Mouse (Mus musculus) cerebellum, postnatal 14 days (tissue): ENCODE results near the gene Batf.
A peak's percentile ranks its signal among the peaks of the same experiment; 100 is the strongest.

Source experiments
- DNase-seq, 2 experiments: peaks; one replicate each; pipeline ENCODE4 v3.0.0; 2021; ENCODE audit warnings: mixed read lengths in 2 of 2

Gene Batf

DNA sequence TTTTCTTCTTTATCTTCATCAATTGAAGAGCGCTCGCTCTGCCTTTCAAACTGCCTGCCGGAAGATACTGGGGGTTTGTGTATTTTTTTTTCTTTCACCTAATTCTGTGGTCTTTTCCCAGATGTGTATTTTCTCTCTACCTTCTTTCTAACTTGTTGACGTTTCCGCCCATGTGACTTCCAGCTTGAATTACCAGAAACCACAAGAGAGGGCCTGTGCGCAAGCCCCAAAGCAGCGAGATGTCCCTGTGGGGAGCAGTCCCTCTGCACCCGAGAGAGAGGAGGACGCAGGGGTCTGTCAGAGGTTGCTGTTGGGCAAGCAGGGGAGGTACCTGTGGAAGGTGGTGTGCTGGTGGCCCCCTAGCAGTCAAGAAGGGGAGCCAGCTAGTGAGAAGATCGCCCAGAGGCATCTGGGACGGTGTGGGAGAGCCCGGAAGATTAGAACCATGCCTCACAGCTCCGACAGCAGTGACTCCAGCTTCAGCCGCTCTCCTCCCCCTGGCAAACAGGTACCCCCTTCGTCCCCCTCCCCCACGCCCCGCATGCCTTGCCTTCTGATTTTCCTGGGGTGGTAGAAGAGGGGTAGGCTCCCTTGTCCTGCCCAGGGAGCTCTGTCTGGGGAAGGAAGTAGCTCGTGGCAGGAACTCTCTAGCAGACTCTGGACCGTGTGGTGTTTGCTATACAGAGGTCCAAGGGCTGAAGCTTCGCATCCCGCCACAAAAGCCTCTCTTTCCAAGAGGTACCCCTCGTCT lies at the start of gene Batf:
Batf (plus strand) TSS at position 204 of the 751 bp plus-strand sequence.
- DNase-seq, result no peak

DNA sequence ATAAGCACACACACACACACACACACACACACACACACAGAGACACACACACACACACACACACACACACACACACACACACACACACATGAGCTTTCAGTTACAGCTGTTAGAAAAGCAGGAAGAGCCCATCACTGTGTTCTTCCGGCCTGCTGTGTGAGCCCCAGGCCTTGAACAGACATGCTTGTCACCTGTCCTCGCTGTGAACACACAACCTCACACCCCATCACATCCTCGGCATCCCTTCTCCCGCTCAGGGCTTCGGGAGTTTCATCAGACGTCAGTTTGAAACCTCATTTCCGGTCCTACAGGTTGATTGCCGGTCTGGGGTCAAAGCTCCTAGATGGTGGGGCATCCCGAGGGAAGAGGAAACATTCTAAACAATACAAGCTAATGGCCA lies 48.5 kb upstream of the Batf start:
- no peak for DNase-seq

DNA sequence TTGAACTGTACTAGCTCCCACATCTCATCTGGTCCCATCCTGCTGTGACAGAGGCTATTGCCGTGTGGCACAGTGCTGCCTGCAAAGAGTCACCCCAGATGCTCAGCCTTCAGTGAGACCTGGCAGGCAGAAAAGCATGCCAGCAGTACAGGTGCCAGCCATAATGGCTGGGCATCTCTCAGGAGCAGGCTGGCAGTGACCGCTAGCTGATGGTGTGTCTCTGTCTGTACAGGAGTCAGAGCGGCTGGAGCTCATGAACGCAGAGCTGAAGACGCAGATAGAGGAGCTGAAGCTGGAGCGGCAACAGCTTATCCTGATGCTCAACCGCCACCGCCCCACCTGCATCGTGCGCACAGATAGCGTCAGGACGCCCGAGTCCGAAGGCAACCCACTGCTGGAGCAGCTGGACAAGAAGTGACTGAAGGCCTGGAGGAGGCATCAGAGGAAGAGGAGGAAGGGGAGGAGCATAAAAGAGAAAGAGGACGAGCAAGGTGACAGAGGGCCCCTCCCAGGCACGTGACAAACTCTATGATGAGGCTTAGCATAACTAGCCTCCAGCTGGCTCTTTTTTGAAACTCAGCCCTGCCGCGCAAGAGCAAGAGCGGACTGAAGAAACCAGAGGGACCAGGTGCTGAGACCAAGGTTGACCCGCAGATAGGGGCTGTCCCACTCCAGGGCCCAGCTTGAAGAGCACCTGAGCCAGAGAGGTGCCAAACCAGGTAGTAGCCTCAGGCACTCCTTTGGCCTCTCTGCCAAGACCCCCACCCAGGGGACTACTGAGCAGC lies 47.7 kb upstream of the Batf start:
- peak in 1 of 2 experiments; percentile 33 for DNase-seq

DNA sequence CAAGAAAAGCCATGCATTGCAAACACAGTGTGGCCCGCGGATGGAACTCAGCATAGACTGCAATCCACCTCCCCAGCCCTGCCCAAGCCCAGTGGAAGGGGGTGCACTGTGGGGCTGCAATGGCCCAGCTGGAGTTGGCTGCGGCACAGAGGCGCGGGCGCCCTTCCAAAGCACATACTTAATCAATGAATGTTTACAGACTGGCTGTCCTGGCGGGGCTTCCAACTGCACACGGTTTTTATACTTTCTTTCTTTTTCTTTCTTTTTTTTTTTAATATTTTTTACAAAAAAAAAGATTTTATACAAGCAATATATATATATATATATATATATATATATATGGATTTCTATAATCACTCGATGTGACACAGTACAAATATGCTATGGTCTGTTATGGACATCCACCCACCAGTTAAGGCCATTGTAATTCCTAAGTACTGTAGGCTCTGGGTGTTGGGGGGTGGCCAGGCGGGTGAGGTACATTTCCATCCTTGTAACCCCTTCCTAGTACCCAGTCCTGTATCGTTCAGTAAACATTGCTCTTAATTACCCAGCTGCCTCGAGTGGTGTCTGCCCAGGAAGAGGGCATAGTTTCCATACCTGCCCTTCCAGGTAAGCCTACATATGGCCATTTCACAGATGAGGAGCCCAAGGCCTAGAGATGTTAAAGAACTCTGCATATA lies 47.0 kb upstream of the Batf start:
- peak; percentile 58 to 59 for DNase-seq

DNA sequence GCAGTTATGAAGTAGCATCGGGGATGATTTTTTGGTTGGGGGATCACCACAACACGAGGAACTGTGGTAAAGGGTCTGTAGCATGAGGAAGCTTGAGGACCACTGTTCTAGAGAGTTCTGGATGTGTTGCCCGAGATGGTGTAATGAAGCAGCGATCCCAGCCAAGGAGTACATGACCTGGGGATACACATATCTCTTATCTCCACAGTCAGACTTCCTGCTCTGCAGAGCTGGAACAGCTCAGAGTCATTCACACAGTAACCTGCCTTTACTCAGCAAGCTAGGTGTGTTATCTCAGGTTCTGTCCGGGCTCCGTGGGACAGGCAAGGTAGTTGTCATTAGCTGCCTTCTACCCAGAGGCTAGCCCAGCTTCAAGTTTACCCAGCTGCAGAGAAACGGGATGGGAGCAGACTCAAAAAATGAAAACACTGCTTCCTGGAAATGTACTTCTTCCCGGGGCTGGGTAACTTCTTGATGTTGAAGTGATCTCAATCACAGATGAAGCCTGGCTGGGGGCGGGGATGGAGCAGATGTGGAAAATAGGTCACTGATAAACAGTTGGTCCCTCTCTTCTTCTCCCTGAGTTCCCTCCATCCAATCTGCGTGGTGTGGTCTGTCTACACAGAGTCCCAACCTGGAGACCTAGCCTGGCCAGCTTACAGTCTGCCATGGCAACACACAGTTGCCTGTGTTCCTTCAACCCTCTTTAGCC lies 45.5 kb upstream of the Batf start:
- no peak for DNase-seq

DNA sequence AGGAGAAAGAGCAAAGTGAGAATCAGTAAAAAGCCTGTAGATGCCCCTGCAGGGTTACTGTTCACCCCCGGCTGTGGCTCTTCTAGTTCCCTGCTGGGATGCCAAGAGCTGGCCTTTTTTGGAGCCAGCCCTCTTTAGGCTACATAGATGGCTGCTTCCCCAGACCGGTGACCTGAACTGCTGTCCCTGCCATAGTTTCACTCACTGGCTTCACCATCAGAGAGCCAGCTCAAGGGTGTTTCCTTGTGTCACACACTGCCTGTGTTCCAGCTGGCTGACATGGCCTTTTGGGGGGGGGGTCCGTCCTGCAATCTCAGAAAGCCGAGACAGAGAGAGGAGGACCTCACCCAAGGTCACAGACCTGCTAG lies 44.9 kb upstream of the Batf start:
- DNase-seq, result no peak

DNA sequence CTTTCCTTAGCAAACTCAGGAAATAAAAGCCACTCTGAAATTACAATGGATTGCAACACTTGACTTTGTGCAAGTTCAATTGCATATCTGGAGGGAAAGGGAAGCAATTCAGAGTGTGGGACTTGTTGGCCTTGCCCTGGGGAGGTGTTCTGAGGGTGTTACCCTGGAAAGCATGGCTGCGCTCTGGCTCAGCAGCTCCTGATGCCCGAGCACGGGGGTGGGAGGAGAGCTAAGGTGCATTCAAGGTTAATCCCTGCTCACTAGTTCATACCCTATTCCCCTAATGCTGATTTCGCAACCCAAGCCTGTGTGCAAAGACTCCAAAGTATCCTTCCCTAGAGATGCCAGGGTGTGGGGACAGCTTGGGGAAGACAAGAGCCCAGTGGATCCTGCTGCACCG lies 42.7 kb upstream of the Batf start:
- no peak for DNase-seq

DNA sequence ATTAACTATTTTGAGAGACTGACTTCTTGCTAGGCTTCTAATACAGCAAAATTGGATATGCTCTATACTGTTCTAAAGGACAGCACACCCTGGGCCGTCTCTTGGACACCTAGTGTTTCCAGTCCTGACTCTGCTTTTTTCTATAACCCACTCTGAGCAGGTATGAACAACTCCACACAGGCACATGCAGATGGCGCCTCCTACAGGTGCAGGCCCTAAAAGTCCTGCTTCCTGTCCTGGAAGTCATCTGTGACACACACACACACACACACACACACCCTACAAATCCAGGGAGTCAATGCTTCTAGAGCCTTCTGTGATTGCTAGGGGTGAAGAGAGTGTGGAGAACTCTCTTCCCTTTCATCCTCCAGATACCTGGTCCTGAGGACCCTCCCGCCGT lies 40.8 kb upstream of the Batf start:
- DNase-seq, result peak; percentile 62 to 74

DNA sequence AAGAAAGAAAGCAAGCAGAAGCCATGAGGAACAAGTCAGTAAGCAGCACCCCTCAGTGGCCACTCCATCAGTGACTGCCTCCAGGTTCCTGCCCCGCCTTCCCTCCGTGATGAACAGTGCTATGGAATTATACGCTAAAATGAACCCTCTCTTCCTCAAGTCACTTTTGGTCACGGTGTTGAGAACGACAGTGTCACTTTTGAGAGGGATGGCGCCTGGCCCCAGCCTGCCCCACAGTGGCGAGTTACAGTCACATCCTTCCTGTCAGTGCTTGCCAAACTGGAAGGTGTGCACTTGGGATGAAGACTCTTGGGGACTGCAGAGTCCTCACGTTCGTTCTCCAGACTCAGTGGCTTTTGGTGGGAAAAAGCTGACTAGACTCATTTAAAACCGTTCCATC lies 39.1 kb upstream of the Batf start:
- peak; percentile 52 to 60 for DNase-seq

DNA sequence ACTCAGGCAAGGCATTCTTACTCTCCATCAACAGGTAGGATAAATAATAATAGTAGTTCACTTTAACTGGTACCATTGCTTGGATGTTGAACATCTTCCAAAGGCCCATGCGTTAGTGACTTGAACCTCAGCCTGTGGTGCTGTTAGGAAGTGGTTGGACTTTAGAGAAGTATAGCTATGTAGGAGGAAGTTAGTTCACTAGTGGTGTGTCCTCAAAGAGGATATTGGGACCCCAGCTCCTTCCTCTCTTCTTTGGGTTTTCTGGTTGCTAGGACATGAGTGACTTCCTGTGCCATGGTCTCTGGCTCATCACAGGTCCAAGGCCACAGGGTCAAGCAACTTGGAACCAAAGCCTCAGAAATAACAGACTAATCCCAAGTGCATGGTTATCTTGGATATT lies 38.5 kb upstream of the Batf start:
- no peak for DNase-seq

DNA sequence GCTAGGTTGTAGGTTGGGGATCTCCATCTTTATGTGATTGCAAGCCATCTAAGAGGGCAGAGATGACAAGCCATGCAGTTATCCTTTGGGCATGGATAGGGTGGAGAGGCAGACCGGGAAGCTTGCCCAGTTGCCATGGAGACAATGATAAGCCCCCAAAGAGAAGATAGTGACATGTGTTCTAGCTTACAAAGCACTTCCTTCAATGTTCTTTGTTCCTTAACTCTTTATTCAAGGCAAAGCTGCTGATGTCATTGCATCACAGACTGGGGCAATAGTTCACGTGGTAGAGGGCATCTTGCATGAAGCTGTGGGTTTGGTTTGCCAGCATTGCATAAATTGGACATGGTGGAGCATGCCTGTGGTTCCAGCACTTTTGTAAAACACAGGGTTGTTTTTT lies 27.1 kb upstream of the Batf start:
- DNase-seq, result peak in 1 of 2 experiments; percentile 54

DNA sequence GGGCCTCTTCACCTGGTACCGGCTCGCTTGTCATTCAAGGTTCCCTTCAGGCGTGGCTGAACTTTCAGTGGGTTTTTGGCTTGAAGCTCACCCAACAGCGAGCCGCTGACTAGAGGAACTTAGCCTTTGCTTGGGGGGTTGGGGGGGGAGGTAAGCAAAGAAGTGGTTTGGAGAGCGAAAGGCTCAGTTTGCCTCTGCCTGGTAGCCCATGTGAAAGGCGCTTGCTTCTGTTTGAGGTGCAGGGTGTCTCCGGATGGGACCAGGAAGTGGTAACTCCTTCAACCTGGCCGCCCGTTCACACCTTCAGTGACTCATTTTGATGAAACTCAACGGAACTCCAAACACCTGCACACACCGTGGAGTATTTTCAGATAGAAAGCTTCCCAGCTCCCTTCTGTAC lies 25.6 kb upstream of the Batf start:
- no peak for DNase-seq

DNA sequence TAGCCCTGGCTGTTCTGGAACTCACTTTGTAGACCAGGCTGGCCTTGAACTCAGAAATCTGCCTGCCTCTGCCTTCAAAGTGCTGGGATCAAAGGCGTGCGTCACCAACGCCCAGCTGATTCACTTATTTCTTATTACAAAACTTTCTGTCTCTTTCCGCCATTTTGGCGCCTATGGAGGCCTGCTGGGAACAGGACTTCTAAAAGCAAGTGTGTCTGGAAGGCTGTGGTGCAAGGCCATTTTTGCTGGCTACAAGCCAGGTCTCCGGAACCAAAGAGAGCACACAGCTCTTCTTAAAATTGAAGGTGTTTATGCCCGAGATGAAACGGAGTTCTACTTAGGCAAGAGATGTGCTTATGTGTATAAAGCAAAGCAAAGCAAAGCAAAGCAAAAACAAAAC lies 24.2 kb upstream of the Batf start:
- peak; percentile 37 to 46 for DNase-seq

DNA sequence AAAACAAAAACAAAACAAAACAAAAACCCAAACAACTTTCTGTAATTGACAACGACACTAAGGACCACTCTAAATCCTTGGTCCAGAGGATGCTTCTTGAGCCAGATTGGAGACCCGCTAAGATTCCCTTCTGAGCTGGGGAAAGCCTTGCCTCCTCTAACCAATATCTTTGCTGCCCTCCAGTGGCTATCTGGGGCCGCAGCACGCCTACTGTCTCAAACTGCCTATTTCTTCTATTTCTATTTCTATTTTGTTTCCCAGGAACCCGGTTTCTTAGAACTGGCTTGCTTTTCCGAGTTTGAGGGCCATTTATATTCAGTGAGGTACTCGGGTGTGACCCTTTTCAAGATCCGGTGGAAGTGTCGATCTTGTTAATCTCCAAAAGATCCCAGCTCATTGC lies 23.6 kb upstream of the Batf start:
- peak; percentile 86 to 88 for DNase-seq

DNA sequence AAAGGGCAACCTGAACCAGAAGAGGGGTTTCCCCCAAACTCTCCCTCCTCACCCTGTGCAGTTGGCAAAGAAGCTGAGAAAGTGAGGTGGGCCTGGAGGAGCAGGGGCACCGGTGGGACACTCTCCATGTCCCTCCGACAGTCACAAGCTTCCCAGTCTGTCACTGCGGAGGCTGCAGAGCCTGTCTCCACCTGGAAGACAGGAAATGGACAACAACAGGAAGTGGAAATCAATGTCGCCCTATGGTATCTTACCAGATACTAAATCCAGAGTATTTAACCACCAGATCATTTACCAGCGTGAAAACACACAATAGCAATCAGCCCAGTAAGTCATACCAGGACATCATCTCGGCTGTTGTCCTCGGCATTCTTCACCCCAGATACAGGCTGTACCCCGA lies 20.4 kb upstream of the Batf start:
- no peak for DNase-seq

DNA sequence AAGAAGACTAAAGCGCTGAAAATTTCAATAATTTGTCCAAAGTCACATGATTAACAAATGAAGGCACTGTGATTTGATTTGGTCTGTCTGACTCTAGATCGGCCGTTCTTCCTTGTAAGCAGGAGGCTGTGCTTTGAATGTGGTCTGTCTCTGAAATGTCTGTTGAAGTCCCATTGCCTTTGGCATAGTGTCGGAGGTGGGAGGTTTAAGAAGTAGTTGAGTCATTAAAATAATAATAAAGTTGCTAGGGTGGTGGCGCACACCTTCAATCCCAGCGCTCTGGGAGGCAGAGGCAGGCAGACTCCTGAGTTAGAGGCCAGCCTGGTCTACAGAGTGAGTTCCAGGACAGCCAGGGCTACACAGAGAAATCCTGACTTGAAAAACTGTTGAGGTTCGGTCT lies 19.4 kb upstream of the Batf start:
- DNase-seq, result no peak

DNA sequence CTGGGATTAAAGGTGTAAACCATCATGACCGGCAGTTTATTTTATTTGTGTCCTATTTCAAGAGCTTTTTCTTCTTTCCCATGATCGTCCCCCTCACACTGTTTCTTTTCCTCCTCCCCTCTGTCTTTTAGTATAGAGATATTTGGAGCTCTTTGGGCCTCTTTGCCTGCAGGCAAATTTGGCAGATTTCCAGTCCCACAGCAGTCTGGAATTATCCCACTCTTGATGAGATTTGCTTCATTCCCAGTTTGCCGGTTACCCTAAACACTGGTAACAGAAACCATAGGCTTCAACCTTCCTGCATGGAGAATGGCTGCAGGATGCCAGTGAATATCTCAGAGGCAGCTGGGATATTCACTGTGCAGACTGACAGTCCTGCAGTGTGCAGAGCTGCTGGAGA lies 17.8 kb upstream of the Batf start:
- peak; percentile 21 to 40 for DNase-seq

DNA sequence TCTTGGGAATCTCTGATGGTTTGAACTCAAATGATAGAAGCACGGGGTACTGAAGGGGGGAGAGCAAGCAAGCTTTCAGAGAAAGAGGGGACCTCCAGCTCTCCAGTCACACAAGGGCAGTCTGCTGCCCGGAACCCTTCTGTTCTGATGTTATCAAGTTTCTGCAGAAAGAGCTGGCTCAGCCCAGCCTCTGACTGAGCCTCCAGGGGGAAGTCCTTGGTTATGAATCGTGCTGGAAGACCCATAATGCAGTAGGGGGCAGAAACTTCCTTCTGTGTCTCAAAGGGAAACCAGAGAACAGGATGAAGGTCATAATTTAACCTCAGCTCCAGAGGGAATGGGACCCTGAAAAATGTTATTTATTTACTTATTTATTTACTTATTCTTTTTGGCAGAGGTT lies 16.4 kb upstream of the Batf start:
- no peak for DNase-seq

DNA sequence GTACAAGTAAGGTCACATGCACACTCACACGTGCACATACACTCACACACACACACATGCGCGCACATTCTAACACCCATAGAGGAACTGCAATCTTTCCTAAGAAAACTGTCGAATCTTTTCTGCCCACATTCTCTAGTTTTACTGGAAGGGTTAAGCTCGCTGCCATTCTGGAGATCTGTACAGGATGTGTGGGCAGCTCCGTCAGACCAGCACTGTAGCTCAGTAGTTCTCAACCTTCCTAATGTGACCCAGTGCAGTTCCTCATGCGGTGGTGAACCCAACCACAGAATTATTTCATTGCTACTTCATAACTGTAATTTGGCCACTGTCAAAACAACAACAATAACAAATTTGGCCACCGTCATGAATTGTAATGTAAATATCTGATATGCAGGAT lies 12.6 kb upstream of the Batf start:
- no peak for DNase-seq

DNA sequence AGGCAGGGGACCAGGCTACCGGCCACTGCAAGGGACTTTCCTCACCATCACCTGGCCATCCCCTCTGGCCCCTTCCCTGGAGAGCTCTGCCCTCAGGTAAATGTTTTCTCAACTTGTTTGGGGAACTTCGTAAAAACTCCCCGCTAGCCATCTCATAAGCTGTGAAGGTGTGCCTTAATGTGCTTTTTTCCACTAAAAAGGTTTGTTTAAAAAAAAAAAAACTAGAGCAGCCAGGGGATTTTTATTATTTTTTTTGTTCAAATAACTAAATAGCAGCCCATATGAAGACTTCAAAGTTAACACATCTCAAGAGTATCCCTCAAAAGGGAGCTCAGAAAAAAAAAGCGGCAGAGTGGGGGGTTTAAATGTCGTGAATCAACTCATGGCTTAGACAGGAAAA lies 7.4 kb upstream of the Batf start:
- DNase-seq, result no peak

DNA sequence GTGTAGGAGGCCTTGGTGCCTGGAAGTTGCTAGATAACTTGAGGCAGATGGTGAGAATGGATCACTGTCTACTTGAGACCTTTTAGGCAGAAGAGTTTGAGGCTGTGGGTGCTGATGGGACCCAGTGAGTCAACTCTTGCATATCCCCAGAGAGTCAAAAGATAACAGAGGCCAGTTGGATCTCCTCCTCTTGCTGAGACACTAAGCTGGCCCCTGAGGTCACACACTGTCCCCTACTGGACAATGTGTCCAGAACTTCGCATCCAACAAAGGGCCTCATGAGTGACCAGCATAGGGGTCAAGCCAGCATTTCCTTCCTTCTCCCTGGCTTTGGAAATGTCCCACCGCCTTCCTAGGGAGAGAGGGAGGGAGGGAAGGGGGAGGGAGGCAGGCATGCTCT lies 6.7 kb upstream of the Batf start:
- DNase-seq, result no peak

DNA sequence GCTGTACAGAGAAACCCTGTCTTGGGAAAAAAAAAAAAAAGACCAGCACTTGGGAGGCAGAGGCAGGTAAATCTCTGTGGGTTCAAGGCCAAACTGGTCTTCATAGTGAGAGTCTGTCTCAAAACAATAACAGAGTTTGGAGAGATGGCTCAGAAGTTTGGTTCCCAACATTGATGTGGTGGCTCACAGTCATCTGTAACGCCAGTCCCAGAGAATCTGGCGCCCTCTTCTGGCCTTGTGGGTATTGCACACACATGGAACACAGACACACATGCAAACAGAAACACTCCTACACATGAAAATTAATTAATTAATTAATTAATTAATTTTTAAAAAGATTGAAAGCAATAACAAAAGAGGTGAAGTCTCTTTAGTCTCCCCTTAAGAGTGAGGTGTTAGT lies 4.1 kb upstream of the Batf start:
- peak in 1 of 2 experiments; percentile 35 for DNase-seq
